Mouse (Mus musculus) adrenal gland, adult 18-20 months (tissue): Measurements from ENCODE around the gene Ethe1. TPM values are rescaled to one million over a fixed set of nuclear protein-coding genes. Genes with fewer than 3 reads are reported as not detected.
A peak's percentile ranks its signal among the peaks of the same experiment; 100 is the strongest.

Experiments
- DNase-seq, 2 experiments: peaks; one replicate each; pipeline ENCODE4 v3.0.0; 2021 to 2022; ENCODE audit warnings: low spot score in 2 of 2
- total RNA-seq, 2 experiments: library from RNA; stranded (reverse); gene quantifications; 1 replicate in 1 of 2; 2 replicates in 1 of 2; pipeline ENCODE4 v1.2.3; 2021

Ethe1 gene
- total RNA-seq, 2 experiments from 2014 or later = 28.9 to 40.3 TPM

GRCm38 (mm10) chr7:24574224-24574796 is 13.0 kb upstream of the Ethe1 start:
- DNase-seq = no peak

DNA sequence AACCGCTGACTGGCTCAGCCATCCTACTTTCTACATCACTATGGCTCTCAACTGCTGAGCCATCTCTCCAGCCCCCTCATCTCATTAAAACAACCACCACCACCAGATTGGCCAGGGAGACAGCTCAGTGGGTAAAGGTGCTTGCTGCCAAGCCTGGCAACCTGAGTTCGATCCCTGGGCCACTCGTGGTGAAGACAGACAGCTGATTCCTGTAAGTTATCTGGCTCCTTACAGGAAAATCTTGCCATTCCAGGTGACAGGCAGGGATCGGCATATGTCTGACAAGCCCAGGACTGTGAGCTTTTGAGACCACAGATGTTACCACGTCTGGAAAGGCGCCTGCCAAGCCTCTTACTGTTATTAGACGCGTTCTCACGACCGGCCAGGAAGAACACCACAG is 9.5 kb upstream of the Ethe1 start:
- DNase-seq = no peak

- DNase-seq = no peak
Observed at GRCm38 (mm10) chr7:24584876-24585275, 2.5 kb upstream of the Ethe1 start.

DNA sequence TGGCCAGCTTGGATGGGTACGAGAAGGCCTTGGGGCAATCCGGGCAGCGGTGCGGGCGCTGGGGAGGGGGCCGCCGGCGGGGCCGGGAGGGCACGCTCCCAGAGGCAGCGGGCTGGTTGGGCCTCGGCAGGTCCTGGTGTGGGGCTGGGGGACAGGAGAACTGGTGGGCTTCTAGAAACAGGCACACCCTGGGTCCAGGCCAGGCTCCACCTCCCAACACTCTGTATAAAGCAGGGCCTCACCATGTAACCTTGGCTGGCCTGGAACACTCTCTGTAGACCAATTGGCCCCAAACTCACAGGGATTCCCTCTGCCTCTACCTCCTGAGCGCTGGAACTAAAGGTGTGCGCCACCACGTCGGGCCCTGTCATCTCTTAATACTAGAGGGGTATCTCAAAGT is 1.3 kb upstream of the Ethe1 start:
- DNase-seq = no peak

- DNase-seq = no peak
Observed at GRCm38 (mm10) chr7:24586828-24587227, 515 bp upstream of the Ethe1 start.

GRCm38 (mm10) chr7:24588336-24588735 is 993 bp downstream of the Ethe1 start:
- peak in 1 of 2 experiments; percentile 50 for DNase-seq

- no peak for DNase-seq
Observed at GRCm38 (mm10) chr7:24591735-24592134, 4.4 kb downstream of the Ethe1 start.

DNA sequence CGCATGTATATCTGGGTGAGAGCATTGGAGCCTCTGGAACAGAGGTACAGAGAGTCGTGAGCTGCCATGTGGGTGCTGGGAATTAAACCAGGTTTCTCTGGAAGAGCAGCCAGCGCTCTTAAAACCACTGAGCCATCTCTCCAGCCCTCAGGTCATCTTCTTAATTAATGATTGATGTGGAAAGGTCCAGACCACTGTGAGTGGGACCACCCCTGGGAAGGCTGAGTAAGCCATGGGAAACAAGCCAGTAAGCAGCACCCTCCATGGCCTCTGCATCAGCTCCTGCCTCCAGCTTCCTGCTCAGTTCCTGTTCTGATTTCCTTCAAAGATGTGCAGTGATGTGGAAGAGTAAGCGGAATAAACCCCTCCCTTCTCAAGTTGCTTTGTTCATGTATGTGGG is 4.8 kb downstream of the Ethe1 start:
- no peak for DNase-seq

DNA sequence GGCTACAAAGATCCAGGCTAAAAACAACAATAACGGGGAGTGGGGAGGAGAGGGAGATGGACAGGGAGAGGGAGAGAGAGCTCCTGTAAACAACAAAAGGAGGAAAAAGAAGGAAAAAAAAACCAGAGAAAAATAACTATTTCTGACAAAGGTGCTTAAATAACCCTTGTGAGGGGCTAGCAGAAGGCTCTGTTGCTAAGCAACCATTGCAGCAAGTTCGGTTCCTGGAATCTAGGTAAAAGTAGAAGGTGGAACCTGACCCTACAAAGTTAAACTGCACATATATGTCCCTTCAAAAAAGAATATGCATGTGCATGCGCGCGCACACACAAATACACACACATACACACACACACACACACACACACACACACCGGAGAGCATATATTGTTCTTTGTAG is 5.4 kb downstream of the Ethe1 start:
- DNase-seq = no peak

GRCm38 (mm10) chr7:24593621-24594308 is 6.4 kb downstream of the Ethe1 start:
- DNase-seq = peak; percentile 79 to 83

DNA sequence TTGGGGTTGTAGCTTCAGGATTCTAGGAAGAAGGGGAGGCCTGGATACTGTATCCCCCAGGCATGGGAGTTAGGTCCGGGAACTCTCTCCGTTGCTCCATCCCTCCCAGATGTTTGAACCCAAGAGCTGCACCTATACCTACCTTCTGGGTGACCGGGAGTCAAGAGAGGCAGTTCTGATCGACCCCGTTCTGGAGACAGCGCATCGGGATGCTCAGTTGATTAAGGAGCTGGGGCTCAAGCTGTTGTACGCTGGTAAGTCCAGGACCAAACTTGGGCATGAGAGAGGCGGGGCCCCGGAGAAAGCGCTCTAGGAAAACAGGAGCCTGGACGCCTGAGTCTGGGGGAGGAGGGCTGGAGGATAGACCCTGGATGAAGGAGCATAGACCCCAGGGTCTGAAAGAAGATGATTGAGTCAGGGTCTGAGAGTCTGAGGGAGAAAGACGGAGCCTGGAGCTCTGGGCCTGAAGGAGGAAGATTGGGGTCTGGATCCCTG is 7.0 kb downstream of the Ethe1 start:
- DNase-seq = no peak

DNA sequence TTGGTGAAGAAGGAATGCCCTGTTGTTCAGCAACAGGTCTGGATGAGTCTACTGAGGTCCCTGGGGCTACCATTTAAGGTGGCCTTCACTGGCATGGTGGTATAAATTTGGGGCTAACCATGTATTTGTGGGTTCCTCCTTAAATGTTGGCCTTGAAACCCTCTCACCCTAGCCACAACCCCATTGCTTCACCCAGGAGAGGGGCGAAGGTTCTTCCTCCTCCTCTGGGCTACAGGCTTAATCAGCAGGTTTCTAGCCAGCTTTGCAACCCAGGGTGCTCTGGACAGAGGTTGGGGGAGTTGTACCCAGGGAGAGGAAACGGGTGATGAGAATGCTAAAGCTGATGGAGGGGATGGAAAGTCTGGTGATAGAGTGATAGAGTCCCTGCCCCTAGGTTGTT is 8.1 kb downstream of the Ethe1 start:
- DNase-seq = no peak

DNA sequence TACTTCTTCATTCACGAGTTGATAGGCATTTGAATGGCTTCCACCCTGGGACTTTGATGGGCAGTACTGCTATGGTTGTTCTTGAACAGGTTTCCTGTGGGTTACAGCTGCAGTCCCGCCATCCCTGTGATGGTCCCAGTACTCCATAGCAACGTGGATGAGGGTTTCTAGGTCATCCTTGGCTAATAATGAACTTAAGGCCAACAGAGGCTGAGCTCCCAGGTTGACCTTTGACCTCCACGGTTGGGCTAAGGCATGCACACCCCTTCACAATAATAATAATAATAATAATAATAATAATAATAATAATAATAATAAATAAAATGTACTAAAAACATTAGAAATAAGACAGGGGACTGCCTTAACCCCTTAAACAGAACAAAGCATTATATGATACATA is 10.8 kb downstream of the Ethe1 start:
- no peak for DNase-seq

GRCm38 (mm10) chr7:24599211-24600067 is 12.1 kb downstream of the Ethe1 start:
- no peak for DNase-seq

GRCm38 (mm10) chr7:24600941-24601597 is 13.7 kb downstream of the Ethe1 start:
- peak; percentile 95 to 98 for DNase-seq

DNA sequence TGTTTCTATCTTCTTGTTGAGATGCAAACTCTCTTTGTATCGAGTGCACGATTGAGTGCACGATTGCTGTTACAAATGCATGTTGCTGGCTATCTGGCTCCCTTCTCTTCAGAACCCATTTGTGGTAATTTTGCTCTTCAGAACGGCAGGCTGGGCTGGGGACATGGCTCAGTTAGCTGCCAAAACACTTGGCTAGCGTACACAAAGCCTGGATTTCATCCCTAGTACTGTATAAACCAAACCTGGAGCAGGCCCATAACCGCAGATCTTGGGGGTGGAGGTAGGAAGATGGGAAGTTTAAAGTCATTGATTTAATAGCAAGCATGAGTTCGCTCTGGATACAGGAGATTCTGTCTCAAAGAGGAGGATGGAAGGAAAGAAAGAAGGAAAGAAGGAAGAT is 18.2 kb downstream of the Ethe1 start:
- DNase-seq = no peak

GRCm38 (mm10) chr7:24606046-24606445 is 18.7 kb downstream of the Ethe1 start:
- no peak for DNase-seq

- no peak for DNase-seq
Observed at GRCm38 (mm10) chr7:24608017-24608416, 20.7 kb downstream of the Ethe1 start.

DNA sequence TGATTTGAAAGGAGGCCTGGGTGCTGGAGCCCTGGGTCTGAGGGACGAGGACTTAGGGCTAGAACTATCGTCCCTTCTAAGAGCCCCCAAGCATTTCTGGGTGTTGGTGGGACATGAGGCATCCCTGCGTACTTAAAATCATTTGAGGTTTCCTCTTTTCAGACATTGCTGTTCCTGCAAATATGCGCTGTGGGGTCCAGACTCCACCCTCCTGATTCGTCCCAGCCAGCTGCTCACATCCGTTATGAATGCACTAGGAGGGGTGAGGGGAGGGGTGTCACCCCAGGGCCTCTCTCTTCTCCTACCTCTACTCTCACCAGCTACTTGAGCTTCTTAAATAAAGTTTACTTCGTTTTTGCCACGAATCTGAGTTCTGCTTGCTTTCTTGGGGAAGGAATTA is 21.2 kb downstream of the Ethe1 start:
- DNase-seq = no peak

DNA sequence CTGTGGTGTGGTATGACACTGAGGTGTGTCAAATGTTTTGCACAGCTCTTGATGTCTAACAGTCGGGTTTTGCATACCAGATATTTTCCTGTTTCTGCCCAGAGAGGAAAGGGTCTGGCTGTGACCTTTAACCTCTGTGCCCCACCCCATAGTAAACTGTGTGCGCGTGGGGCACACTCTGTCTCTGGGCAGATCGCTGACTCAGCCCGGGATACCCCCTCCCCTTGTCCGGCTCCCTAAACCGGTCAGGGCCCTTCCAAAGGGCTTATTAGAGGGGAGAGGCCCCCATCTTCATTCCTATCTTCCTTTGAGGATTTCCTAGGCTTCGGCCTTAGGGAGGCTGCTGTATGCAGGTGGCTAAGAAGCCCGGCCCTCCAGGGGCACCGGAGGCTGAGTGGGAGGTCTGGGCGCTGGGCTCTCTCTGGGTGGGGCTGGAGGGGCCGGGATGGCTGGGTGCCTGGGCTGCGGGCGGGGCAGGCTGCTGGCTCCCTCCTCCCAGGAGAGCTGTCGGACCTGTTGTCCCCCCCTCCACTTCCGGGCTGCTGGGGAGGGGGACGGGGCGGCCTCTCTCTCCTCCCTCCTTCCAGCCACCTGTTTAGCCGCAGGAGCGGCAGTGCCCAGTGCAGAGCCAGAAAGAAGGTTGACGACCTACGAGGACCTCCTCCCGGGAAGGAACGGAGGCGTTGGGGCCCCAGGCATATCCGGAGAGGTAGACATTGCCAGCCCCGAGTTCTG is 23.0 kb downstream of the Ethe1 start, which contains the start of gene Phldb3:
Gene Phldb3, plus strand, starts transcription at position 620 of the 735 bp plus-strand sequence.
- DNase-seq = peak in 1 of 2 experiments; percentile 27
